Mouse (Mus musculus): ENCODE measurements around the gene Slc6a17. TPM values are rescaled to one million over a fixed set of nuclear protein-coding genes. Genes with fewer than 3 reads are reported as not detected.

Gene Slc6a17
- polyA plus RNA-seq, 1 experiment from 2014 or later = 1.4 TPM

DNA sequence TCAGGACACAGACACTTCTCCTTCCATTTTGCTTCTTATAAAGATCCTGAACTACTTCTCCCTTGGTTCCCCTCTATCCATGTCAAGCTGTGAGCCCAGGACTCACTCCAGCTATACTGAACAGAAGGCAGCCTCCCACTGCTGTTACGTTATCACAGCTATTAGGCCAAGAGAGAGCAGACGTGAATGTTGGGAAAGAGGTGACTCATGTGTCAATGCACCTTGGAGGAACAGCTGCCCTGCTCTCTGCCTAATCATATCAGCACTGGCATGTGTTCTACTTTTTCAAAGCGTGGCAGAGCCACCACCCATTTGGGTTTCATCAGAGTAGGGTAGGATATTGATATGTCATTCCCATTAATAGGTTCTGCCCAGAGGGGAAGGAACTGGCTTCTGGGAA lies 71.0 kb downstream of the Slc6a17 start:
- Histone ChIP-seq H3K36me3 (no peaks in the 10 kb centered on the region), H3K27me3 (ENCODE audit: low read depth, poor library complexity, severe bottlenecking) (no peaks in the 10 kb centered on the region), H3K4me3 (no peak overlapping the region), H3K27ac (replicated peaks) (no peak overlapping the region), H3K4me1 (no peaks in the 10 kb centered on the region), H3K9me3 (replicated peaks) (no peaks in the 10 kb centered on the region)
- no peak for DNase-seq (ENCODE audit: low spot score)
- WGBS = 82% methylated on average over 3 of the region's 3 CpGs

DNA sequence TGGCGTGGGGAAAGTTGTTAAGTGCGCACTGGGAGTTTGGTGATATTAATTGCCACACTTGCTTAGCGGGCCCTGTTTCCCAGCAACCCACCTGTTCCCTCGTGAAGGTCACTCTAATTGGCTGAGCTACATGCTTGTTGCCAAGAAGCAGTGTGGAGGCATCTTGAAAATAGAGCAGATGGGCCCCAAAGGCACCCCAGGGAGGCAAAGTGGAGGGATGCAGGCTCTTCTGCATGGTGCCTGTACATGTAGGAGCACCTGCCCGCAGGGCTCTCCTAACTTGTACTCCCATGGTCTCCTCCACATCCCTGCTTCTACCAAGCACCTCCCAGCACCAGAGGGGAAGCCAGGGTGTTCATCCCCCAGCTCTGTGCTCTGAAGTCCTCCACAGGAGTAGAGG lies 74.0 kb downstream of the Slc6a17 start:
- Histone ChIP-seq H3K4me1 (no peaks in the 10 kb centered on the region), H3K9me3 (replicated peaks) (no peaks in the 10 kb centered on the region), H3K36me3 (no peaks in the 10 kb centered on the region), H3K27me3 (ENCODE audit: low read depth, poor library complexity, severe bottlenecking) (no peaks in the 10 kb centered on the region), H3K4me3 (no peak overlapping the region), H3K27ac (replicated peaks) (no peak overlapping the region)
- no peak for DNase-seq (ENCODE audit: low spot score)
- WGBS = 84% methylated on average over 5 of the region's 5 CpGs

DNA sequence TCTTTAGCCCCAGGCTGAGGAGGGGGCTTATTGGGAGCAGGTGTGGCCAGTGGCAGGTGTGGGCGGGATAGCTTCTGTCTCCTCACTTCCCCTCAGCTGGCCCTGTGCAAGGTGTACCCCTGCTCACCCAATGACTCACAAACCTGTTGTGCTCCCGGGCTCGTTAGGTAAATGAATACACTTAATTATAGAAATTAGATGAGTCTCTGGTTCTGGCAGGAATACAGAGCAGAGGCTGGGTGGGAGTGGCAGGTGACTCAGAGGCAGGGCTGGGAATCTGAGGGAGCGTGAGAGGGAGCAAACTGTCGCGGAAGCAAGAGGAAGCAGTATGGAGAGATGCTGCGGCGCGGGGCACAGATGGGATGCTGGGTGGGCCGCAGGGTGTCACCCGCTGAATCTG lies 75.6 kb downstream of the Slc6a17 start:
- 88% methylated on average over 11 of the region's 11 CpGs for WGBS
- Histone ChIP-seq H3K4me3 (no peak overlapping the region), H3K36me3 (no peaks in the 10 kb centered on the region), H3K27ac (replicated peaks) (no peak overlapping the region), H3K9me3 (replicated peaks) (no peaks in the 10 kb centered on the region), H3K4me1 (no peaks in the 10 kb centered on the region; the same call in 1 of the 2 replicates), H3K27me3 (ENCODE audit: low read depth, poor library complexity, severe bottlenecking) (no peaks in the 10 kb centered on the region)
- DNase-seq (ENCODE audit: low spot score) = no peak

DNA sequence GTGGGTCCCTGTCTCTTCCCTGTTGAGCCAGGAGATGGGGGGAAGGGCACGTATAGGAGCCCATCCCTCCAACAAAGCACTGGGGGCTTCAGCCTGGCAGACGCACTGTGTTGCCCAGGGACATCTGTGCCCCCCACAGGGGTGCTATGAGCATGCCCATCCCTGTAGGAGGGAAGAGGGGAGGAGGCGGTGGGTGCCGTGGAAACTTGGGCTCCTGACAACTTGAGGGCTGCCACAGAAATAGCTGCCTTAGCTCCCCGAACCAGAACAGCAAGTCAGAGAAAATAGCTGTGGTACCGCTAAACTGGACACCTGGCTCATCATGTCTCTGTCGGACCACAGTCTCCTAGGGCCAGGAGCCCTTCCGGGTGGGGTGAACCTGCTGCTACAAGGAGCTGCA lies 76.5 kb downstream of the Slc6a17 start:
- H3K27me3 ChIP-seq (ENCODE audit: low read depth, poor library complexity, severe bottlenecking) = no peaks in the 10 kb centered on the region
- no peaks in the 10 kb centered on the region for H3K9me3 ChIP-seq (replicated peaks)
- no peaks in the 10 kb centered on the region; the same call in 1 of the 2 replicates for H3K4me1 ChIP-seq
- H3K27ac ChIP-seq (replicated peaks) = no peak overlapping the region
- WGBS = 92% methylated on average over 8 of the region's 8 CpGs
- DNase-seq (ENCODE audit: low spot score) = no peak
- H3K4me3 ChIP-seq = no peak overlapping the region
- no peaks in the 10 kb centered on the region for H3K36me3 ChIP-seq

DNA sequence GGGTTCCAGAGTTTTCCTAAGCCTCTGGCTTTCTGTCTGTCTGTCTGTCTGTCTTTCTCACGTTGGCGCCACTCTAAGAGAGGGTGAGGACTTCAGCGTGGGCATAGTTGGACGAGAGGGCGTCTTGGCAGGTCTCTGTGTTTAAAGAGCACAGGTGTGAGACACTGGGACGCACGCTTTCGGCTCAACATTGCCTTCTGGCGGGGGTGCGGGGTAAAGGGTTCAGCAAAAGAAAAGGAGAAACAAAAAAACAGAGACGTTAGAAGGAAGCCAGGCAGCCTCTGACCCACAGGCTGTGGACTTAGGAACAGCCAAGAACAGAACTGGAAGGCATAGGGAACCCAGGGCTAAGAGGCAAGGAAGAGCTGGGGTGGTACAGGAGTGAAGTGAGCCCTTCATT lies 78.5 kb downstream of the Slc6a17 start:
- Histone ChIP-seq H3K9me3 (replicated peaks) (no peaks in the 10 kb centered on the region), H3K27ac (replicated peaks) (no peak overlapping the region), H3K27me3 (ENCODE audit: low read depth, poor library complexity, severe bottlenecking) (no peaks in the 10 kb centered on the region), H3K36me3 (no peaks in the 10 kb centered on the region), H3K4me3 (no peak overlapping the region), H3K4me1 (no peaks in the 10 kb centered on the region; the same call in 1 of the 2 replicates)
- DNase-seq (ENCODE audit: low spot score) = no peak
- WGBS = 90% methylated on average over 11 of the region's 11 CpGs

DNA sequence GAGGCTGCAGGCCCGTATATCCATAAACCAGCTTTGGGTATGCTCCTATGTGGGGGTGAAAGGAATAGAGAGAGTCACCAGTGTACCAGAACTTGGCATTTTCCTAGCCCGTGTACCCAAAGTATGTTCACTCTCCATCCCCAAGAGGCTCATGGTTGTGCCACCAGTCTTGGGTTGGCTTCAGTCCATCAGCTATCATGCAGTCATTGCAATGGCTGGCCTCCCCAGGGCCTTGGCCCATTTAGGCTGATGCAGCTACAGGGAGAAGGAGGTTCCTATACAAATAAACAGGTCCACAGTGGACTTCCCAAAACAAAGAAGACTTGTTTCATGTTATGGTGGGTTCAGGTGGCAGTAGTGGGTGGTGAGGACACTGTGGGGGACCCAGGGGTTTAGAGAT lies 80.2 kb downstream of the Slc6a17 start:
- H3K4me1 ChIP-seq = no peaks in the 10 kb centered on the region; the same call in 1 of the 2 replicates
- H3K9me3 ChIP-seq (replicated peaks) = no peaks in the 10 kb centered on the region
- no peak for DNase-seq (ENCODE audit: low spot score)
- H3K27ac ChIP-seq (replicated peaks) = no peak overlapping the region
- no peaks in the 10 kb centered on the region for H3K27me3 ChIP-seq (ENCODE audit: low read depth, poor library complexity, severe bottlenecking)
- 85% methylated on average over 2 of the region's 2 CpGs for WGBS
- H3K4me3 ChIP-seq = no peak overlapping the region
- no peaks in the 10 kb centered on the region for H3K36me3 ChIP-seq

DNA sequence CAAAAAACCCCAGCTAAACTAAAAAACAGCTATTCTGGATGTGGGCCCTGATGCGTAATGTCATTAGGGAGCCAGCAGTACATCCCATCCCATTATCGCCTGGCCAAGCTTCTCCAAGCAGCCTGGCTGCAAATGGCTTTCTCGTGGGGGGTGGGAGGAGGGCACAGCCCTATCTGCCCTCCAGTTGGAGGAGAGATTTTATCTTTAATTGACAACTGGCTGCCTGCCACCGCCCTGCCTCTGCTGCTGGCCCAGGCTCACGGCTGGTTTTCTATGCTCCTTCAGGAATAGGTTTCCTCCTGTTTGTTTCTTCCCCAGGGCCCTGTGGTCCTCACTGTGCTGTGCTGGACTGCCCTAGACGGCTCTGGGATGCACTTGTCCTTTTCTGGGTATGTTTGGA lies 81.4 kb downstream of the Slc6a17 start:
- 79% methylated on average over 6 of the region's 6 CpGs for WGBS
- H3K36me3 ChIP-seq = no peaks in the 10 kb centered on the region
- H3K9me3 ChIP-seq (replicated peaks) = no peaks in the 10 kb centered on the region
- no peaks in the 10 kb centered on the region for H3K27me3 ChIP-seq (ENCODE audit: low read depth, poor library complexity, severe bottlenecking)
- no peak overlapping the region for H3K27ac ChIP-seq (replicated peaks)
- H3K4me1 ChIP-seq = no peaks in the 10 kb centered on the region; the same call in 1 of the 2 replicates
- no peak for DNase-seq (ENCODE audit: low spot score)
- no peak overlapping the region for H3K4me3 ChIP-seq

DNA sequence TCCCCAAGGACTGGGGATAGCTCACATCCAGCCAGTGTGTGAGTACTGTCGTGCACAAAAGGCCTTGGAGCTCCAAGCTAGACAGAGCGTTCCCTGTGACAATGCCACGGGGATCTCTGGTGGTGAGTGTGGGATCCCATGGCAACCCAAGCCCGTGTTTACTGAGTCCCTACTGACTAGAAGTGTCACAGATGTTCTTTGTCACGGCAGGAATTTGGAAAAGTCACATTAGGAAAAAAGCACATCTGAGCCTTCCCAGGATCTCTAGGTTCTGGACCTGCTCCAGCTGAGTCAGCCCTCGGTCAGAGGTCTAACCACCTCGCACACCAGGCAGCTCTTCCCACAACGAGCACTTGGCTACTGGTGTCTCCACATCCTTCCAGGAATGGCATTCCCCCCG lies 84.2 kb downstream of the Slc6a17 start:
- Histone ChIP-seq H3K4me1 (peaks cover 11% of the 10 kb centered on the region; the same call in 1 of the 2 replicates), H3K9me3 (replicated peaks) (no peaks in the 10 kb centered on the region), H3K27ac (replicated peaks) (no peak overlapping the region), H3K27me3 (ENCODE audit: low read depth, poor library complexity, severe bottlenecking) (no peaks in the 10 kb centered on the region), H3K36me3 (no peaks in the 10 kb centered on the region), H3K4me3 (no peak overlapping the region)
- WGBS = 64% methylated on average over 9 of the region's 9 CpGs
- DNase-seq (ENCODE audit: low spot score) = no peak

DNA sequence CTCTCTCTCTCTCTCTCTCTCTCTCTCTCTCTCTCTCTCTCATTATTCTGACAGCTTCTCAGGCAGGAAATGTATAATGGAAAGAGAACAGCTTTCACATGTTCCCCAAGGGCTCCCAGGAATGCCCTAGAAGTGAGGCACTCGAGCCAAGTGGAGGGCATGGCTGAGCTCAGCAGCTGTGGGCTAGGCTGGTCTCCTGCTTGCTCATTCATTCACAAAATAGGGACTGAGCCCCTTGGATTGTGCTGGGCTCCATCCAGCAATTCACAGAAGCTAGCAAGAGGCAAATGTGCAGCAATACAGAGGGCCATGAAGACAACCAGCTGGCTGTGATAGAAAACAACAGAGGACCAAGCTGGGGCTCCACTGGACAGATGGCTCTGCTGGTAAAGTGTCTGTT lies 86.5 kb downstream of the Slc6a17 start:
- Histone ChIP-seq H3K4me1 (peaks cover 11% of the 10 kb centered on the region; the same call in 1 of the 2 replicates), H3K4me3 (no peak overlapping the region), H3K27me3 (ENCODE audit: low read depth, poor library complexity, severe bottlenecking) (no peaks in the 10 kb centered on the region), H3K9me3 (replicated peaks) (no peaks in the 10 kb centered on the region), H3K36me3 (no peaks in the 10 kb centered on the region), H3K27ac (replicated peaks) (no peak overlapping the region)
- no peak for DNase-seq (ENCODE audit: low spot score)
- WGBS = 52% methylated on average over 1 of the region's 1 CpGs

DNA sequence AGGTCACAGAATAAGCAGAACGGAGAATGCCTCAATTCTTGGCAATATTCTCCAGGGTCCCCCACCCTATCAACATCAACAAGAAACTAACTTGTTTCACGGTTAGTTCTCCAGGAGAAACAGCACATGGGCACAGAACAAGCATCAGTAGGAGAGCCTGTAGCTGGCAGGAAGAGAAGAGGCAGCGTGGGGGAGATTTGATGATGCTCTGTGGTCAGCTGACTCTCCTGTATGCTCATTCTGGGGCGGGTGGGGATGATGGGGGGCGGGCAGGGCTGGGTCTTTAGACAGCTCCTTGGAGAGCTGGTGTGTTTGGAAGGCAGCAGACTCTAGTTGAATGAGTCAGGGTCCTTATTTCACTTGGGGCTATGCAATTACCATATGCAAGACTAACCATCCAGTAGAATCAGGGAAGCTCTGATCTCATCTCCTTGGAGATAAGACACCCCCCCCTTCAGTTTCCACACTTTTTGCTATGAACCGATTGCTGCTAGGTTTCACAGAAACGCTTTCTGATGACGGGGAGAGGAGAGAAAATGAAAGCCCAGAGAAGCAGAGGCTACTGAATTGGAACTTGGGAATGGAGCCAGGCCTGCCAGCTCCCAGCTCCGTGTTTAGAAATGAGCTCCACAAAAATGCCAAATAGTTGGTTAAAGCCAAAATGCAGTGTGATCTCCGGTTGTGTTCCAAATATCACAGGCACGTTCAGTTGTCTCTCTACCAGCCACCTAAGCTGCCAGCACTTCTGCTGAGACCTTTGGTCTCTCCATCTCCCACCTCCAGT lies 93.4 kb downstream of the Slc6a17 start:
- Histone ChIP-seq H3K9me3 (replicated peaks) (no peaks in the 10 kb centered on the region), H3K36me3 (no peaks in the 10 kb centered on the region), H3K4me1 (peaks cover 7% of the 10 kb centered on the region; the same call in 1 of the 2 replicates), H3K27me3 (ENCODE audit: low read depth, poor library complexity, severe bottlenecking) (no peaks in the 10 kb centered on the region), H3K4me3 (no peak overlapping the region), H3K27ac (replicated peaks) (no peak overlapping the region)
- 81% methylated on average over 11 of the region's 11 CpGs for WGBS
- no peak for DNase-seq (ENCODE audit: low spot score)

DNA sequence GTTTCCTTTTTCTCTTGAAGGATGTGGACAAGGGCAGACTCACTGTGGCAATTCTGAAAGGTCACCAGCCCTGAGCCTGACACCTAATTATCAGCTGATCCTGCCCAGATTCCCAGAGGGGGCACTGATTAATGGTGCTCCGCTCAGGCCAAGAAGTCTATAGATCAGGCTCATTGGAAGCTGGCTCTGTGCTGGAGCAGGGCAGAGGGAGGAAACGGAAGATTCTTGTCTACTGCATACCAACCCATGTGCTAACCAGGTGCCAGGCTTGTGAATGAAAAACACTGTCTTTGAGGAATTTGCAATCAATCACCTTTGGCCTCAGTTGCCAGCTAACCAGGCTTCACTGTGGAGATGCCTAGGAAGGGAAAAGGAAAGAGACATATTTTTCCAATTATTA lies 97.7 kb downstream of the Slc6a17 start:
- Histone ChIP-seq H3K4me3 (no peak overlapping the region), H3K36me3 (no peaks in the 10 kb centered on the region), H3K4me1 (no peaks in the 10 kb centered on the region), H3K27me3 (ENCODE audit: low read depth, poor library complexity, severe bottlenecking) (no peaks in the 10 kb centered on the region), H3K9me3 (replicated peaks) (no peaks in the 10 kb centered on the region), H3K27ac (replicated peaks) (no peak overlapping the region)
- 71% methylated on average over 2 of the region's 2 CpGs for WGBS
- DNase-seq (ENCODE audit: low spot score) = no peak
